Mouse (Mus musculus): ENCODE measurements around the gene Cirbp. TPM values are rescaled to one million over a fixed set of nuclear protein-coding genes. Genes with fewer than 3 reads are reported as not detected.

Cirbp gene
- polyA plus RNA-seq, 1 experiment from 2014 or later: 116 TPM

GRCm38 (mm10) chr10:80147719-80148601 is 17.8 kb upstream of the Cirbp start, which contains the start of gene Midn:
TSS of gene Midn (plus strand) at chr10:80148272.
- H3K4me3 ChIP-seq: peak within 1 kb of the TSS; percentile 95
- peak within 1 kb of the TSS; percentile 99 for H3K27ac ChIP-seq
- WGBS: 1% methylated on average over 40 of the region's 42 CpGs
- peaks cover 77% of the 10 kb centered on the region for H3K4me1 ChIP-seq
- peaks cover 74% of the 10 kb centered on the region for H3K36me3 ChIP-seq (replicated peaks)
- no peaks in the 10 kb centered on the region for H3K27me3 ChIP-seq (ENCODE audit: poor library complexity, severe bottlenecking)
- DNase-seq (ENCODE audit: extremely low spot score, low spot score): peak; percentile 81
- no peaks in the 10 kb centered on the region for H3K9me3 ChIP-seq

GRCm38 (mm10) chr10:80148610-80149290 is 17.0 kb upstream of the Cirbp start:
- no peaks in the 10 kb centered on the region for H3K9me3 ChIP-seq
- peak overlapping the region; percentile 95 for H3K4me3 ChIP-seq
- H3K27me3 ChIP-seq (ENCODE audit: poor library complexity, severe bottlenecking): no peaks in the 10 kb centered on the region
- H3K27ac ChIP-seq: peak overlapping the region; percentile 99
- under 1% methylated on average over 57 of the region's 57 CpGs for WGBS
- peaks cover 77% of the 10 kb centered on the region for H3K4me1 ChIP-seq
- peak; percentile 88 for DNase-seq (ENCODE audit: extremely low spot score, low spot score)
- H3K36me3 ChIP-seq (replicated peaks): peaks cover 76% of the 10 kb centered on the region

GRCm38 (mm10) chr10:80149291-80150225 is 16.2 kb upstream of the Cirbp start:
- no peaks in the 10 kb centered on the region for H3K9me3 ChIP-seq
- H3K4me3 ChIP-seq: peak overlapping the region; percentile 95
- DNase-seq (ENCODE audit: extremely low spot score, low spot score): peak; percentile 100
- H3K4me1 ChIP-seq: peaks cover 79% of the 10 kb centered on the region
- no peaks in the 10 kb centered on the region for H3K27me3 ChIP-seq (ENCODE audit: poor library complexity, severe bottlenecking)
- WGBS: under 1% methylated on average over 87 of the region's 88 CpGs
- H3K36me3 ChIP-seq (replicated peaks): peaks cover 76% of the 10 kb centered on the region
- peak overlapping the region; percentile 99 for H3K27ac ChIP-seq

GRCm38 (mm10) chr10:80150226-80151210 is 15.3 kb upstream of the Cirbp start:
- Histone ChIP-seq H3K4me3 (peak overlapping the region; percentile 95), H3K27me3 (ENCODE audit: poor library complexity, severe bottlenecking) (no peaks in the 10 kb centered on the region), H3K4me1 (peaks cover 79% of the 10 kb centered on the region), H3K36me3 (replicated peaks) (peaks cover 76% of the 10 kb centered on the region), H3K27ac (peak overlapping the region; percentile 99), H3K9me3 (no peaks in the 10 kb centered on the region)
- under 1% methylated on average over 71 of the region's 71 CpGs for WGBS
- peak; percentile 92 for DNase-seq (ENCODE audit: extremely low spot score, low spot score)

DNA sequence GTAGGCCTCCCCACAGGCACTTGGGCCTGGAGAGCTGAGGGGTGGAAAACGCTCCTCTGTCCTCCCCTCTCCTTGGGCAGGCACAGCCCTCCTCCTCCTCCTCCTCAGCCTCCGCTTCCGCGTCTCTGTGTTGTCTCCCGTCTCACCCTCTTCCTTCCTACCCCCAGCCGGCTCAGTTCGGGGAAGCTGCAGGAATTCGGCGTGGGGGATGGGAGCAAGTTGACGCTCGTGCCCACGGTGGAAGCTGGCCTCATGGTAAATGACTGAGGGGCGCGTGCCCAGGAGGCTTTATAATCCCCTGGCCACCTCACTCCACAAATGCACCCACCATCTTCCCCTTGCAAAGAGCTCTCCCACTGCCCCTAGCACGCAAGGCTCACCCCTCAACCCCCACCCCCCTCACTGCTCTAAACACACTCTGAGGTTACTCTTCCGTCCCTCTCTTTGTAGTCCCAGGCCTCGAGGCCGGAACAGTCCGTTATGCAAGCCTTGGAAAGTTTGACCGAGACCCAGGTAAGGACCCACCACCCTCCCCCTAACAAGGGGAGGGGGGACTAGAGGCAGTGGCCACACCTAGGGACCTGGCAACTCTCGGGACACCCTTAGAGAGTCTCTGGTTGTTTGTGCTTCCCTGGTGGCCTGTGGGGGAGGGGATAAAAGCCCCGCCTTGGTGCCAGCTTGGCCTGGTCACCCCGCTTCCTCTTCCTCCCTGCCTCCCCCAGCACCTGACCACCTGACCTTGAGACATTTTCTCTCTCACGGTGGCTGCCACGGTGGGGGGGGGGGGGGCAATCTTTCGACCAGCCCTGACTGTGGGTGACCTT is 14.4 kb upstream of the Cirbp start:
- Histone ChIP-seq H3K4me1 (peaks cover 79% of the 10 kb centered on the region), H3K27me3 (ENCODE audit: poor library complexity, severe bottlenecking) (no peaks in the 10 kb centered on the region), H3K9me3 (no peaks in the 10 kb centered on the region), H3K4me3 (peak overlapping the region; percentile 95), H3K36me3 (replicated peaks) (peaks cover 76% of the 10 kb centered on the region), H3K27ac (peak overlapping the region; percentile 99)
- 0% methylated on average over 26 of the region's 26 CpGs for WGBS
- peak; percentile 65 for DNase-seq (ENCODE audit: extremely low spot score, low spot score)

DNA sequence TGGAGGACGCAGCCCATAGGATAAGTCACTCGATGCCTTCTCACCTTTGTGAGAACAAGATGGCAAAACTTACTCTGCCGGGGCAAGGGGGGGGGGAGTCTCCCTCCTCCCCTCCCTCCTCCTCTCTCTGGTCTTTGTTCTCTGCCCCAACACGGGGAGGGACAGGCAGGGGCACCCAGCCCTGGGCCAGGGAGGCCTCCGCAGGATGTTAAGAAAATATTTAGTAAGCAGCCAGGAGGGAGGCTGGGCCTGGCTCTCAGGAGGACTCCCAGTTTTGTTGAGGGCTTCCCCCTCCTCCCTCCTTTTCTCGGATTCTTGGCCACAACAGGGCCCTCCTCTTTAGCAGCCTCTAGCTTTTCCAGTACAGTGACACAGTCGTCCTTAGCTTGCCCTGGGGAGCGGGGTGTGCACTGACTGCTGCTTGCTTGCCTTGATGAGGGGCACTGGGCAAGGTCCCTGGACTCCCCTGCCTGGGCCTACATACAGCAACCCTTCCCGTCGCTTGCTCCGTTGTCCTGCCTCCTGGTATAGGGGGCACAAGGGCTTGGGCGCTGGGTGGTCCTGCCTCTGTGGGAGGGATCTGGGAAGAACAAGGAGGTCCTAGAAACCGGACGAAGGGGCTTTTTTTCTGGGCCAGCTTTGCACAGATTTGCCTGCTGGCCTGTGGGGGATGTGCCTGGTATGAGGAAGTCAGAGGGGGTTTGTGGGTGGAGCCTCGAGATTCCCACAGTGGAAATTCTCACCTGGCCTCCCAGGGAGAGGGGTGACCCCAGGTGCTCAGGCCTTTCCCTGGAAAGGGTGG is 13.5 kb upstream of the Cirbp start:
- Histone ChIP-seq H3K9me3 (no peaks in the 10 kb centered on the region), H3K27me3 (ENCODE audit: poor library complexity, severe bottlenecking) (no peaks in the 10 kb centered on the region), H3K4me1 (peaks cover 79% of the 10 kb centered on the region), H3K36me3 (replicated peaks) (peaks cover 77% of the 10 kb centered on the region), H3K27ac (peak overlapping the region; percentile 99), H3K4me3 (peak overlapping the region; percentile 95)
- DNase-seq (ENCODE audit: extremely low spot score, low spot score): peak; percentile 56
- 10% methylated on average over 15 of the region's 15 CpGs for WGBS

DNA sequence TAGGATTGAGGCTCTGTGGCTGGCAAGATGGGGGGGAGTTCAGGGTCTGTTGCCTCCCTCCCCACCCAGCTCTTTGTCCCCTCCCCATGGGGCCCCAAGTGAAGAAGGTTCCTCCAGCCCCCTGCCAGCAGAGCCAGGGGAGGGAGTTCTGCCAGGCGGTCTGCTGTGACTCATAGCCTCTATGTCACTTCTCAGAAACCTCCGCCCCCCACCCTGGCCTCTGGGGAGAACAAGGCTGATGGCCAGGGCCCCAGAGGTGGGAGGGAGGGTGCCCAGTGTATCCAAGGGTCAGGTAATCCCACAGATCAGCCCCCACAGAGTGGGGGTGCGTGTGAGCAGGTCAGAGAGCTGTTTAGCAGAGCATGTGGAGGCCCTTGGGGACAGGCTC is 12.9 kb upstream of the Cirbp start:
- WGBS: 47% methylated on average over 3 of the region's 3 CpGs
- Histone ChIP-seq H3K27me3 (ENCODE audit: poor library complexity, severe bottlenecking) (no peaks in the 10 kb centered on the region), H3K4me1 (peaks cover 79% of the 10 kb centered on the region), H3K9me3 (no peaks in the 10 kb centered on the region), H3K4me3 (peak overlapping the region; percentile 95), H3K36me3 (replicated peaks) (peaks cover 83% of the 10 kb centered on the region), H3K27ac (peak overlapping the region; percentile 99)
- DNase-seq (ENCODE audit: extremely low spot score, low spot score): no peak

GRCm38 (mm10) chr10:80153713-80154112 is 12.1 kb upstream of the Cirbp start:
- Histone ChIP-seq H3K4me1 (peaks cover 79% of the 10 kb centered on the region), H3K36me3 (replicated peaks) (peaks cover 91% of the 10 kb centered on the region), H3K4me3 (peak overlapping the region; percentile 95), H3K9me3 (no peaks in the 10 kb centered on the region), H3K27ac (peak overlapping the region; percentile 99), H3K27me3 (ENCODE audit: poor library complexity, severe bottlenecking) (no peaks in the 10 kb centered on the region)
- no peak for DNase-seq (ENCODE audit: extremely low spot score, low spot score)
- 89% methylated on average over 19 of the region's 19 CpGs for WGBS

DNA sequence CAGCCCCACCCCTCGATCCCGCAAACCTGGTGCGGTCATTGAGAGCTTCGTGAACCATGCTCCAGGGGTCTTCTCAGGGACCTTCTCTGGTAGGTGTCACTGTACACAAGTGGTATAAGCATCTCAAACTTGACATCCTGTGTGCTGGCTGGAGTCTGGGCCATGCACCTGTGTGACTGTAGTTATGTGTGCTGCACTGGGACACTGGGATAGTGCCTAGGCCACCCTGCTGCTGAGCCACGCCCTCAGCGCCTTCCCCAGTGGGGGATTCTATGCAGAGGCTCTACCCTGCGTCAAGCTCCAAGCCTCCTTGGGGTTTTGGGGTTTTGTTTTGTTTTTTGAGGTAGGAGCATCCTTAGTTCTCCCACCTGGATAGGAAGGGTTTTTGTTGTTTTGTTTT is 11.4 kb upstream of the Cirbp start:
- Histone ChIP-seq H3K27me3 (ENCODE audit: poor library complexity, severe bottlenecking) (no peaks in the 10 kb centered on the region), H3K9me3 (no peaks in the 10 kb centered on the region), H3K27ac (no peak overlapping the region), H3K36me3 (replicated peaks) (peaks cover 92% of the 10 kb centered on the region), H3K4me3 (peak overlapping the region; percentile 95), H3K4me1 (peaks cover 86% of the 10 kb centered on the region)
- DNase-seq (ENCODE audit: extremely low spot score, low spot score): no peak
- 89% methylated on average over 7 of the region's 7 CpGs for WGBS

GRCm38 (mm10) chr10:80155277-80155676 is 10.5 kb upstream of the Cirbp start:
- no peak for DNase-seq (ENCODE audit: extremely low spot score, low spot score)
- peaks cover 85% of the 10 kb centered on the region for H3K36me3 ChIP-seq (replicated peaks)
- peaks cover 95% of the 10 kb centered on the region for H3K4me1 ChIP-seq
- 44% methylated on average over 1 of the region's 1 CpGs for WGBS
- peak overlapping the region; percentile 48 for H3K27ac ChIP-seq
- H3K4me3 ChIP-seq: peak overlapping the region; percentile 21
- no peaks in the 10 kb centered on the region for H3K27me3 ChIP-seq (ENCODE audit: poor library complexity, severe bottlenecking)
- H3K9me3 ChIP-seq: no peaks in the 10 kb centered on the region

Data from forebrain, embryonic 10.5 days (tissue).